Mouse (Mus musculus) heart, embryonic 11.5 days (tissue): ENCODE data around the gene Cd80. TPM values are rescaled to one million over a fixed set of nuclear protein-coding genes. Genes with fewer than 3 reads are reported as not detected.
A peak's percentile ranks its signal among the peaks of the same experiment; 100 is the strongest.

Source experiments
- ATAC-seq: fragments of 200-750 bp; cut with Nextera tagmentation; replicated peaks from 2 replicates; pipeline ENCODE4 v1.8.0; 2017; ENCODE audit warnings: moderate library complexity; ENCODE audit not compliant: insufficient number of reproducible peaks, low FRiP score, low TSS enrichment
- H3K27ac ChIP-seq: fragments of 300-500 bp; sonication (generic); 2 replicates; pipeline ENCODE4 v1.5.1; 2014; ENCODE audit warnings: mild to moderate bottlenecking, low read depth, low read length
- H3K27me3 ChIP-seq: fragments of 300-500 bp; sonication (generic); 2 replicates; pipeline ENCODE4 v1.6.1; 2014; ENCODE audit warnings: mild to moderate bottlenecking, low read length, mixed read lengths; ENCODE audit not compliant: control insufficient read depth, insufficient read depth
- H3K36me3 ChIP-seq: fragments of 300-500 bp; sonication (generic); 2 replicates; pipeline ENCODE4 v1.6.1; 2014; ENCODE audit warnings: mild to moderate bottlenecking, low read length, moderate library complexity, mixed read lengths; ENCODE audit not compliant: control insufficient read depth, insufficient read depth
- H3K4me1 ChIP-seq: fragments of 300-500 bp; sonication (generic); 2 replicates; pipeline ENCODE4 v1.6.1; 2014; ENCODE audit warnings: low read length; ENCODE audit not compliant: control insufficient read depth, insufficient read depth
- H3K4me2 ChIP-seq: fragments of 300-500 bp; sonication (generic); 2 replicates; pipeline ENCODE4 v1.6.1; 2014; ENCODE audit warnings: mild to moderate bottlenecking, moderate library complexity
- H3K4me3 ChIP-seq: fragments of 300-500 bp; sonication (generic); 2 replicates; pipeline ENCODE4 v1.5.1; 2014; ENCODE audit warnings: low read depth, low read length
- H3K9ac ChIP-seq: fragments of 300-500 bp; sonication (generic); 2 replicates; pipeline ENCODE4 v1.6.1; 2014; ENCODE audit warnings: mild to moderate bottlenecking, low read depth, low read length, moderate library complexity
- H3K9me3 ChIP-seq: fragments of 300-500 bp; sonication (generic); replicated peaks from 2 replicates; pipeline ENCODE4 v1.6.1; 2016; ENCODE audit warnings: low read length; ENCODE audit not compliant: control insufficient read depth
- WGBS: fragments of 180-500 bp; shearing (Covaris S2); extraction: QIAGEN DNeasy Blood & Tissue Kit; methylation state at CpG from one replicate; pipeline ENCODE4 v1.1.7; 2014; ENCODE audit not compliant: insufficient replicate concordance; 5-methylcytosine and 5-hydroxymethylcytosine counted together
- polyA plus RNA-seq: library from polyadenylated mRNA; unstranded; fragments of >200 nt; fragmentation: Nextera tagmentation; extraction: Ambion mirVana; gene quantifications from 2 replicates; pipeline ENCODE4 v1.2.1, GENCODE M21; 2014

Gene Cd80
- polyA plus RNA-seq, 1 experiment from 2014 or later = 0.80 TPM

DNA sequence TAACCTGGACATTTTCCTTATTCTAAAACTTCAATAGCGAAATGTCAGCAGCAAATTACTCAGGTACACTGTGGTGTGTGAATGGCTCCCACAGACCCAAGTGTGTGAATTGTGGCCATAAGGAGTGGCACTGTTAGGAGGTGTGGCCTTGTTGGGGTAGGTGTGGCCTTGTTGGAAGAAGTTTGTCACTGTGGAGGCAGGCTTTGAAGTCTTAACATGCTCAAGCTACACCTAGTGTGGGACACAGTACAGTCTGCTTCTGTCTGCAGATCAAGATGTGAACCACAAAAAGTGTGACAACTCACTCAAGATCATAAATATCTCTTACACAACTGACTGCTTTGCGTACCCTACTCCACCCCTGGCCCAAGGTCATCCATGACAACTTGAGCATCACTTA lies 55.5 kb downstream of the Cd80 start:
- 83% methylated on average over 2 of the region's 2 CpGs for WGBS
- H3K9me3 ChIP-seq = no peaks in the 10 kb centered on the region
- H3K9ac ChIP-seq = no peak overlapping the region
- no peak overlapping the region for H3K4me3 ChIP-seq
- peaks cover 17% of the 10 kb centered on the region for H3K36me3 ChIP-seq
- no peaks in the 10 kb centered on the region for H3K27me3 ChIP-seq
- H3K27ac ChIP-seq = no peak overlapping the region
- no peak overlapping the region for H3K4me2 ChIP-seq
- ATAC-seq = no peak
- no peaks in the 10 kb centered on the region for H3K4me1 ChIP-seq

DNA sequence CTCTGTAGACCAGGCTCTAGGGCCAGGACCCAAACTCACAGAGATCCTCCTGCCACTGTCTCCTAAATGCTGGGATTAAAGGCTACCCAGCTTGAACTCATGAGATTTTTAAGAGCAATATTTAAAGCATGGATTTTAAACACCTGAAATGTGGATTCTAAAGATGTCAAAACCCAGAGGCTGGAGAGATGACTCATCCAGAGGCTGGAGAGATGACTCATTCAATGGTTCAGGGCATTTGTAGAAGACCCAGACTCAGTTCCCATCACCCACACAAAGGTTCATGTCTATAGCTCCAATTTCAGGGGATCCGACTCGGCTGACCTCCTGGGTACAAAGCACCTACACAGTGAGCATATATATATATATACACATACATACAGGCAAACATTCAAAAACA lies 63.8 kb downstream of the Cd80 start:
- no peak for ATAC-seq
- H3K4me1 ChIP-seq = peaks cover 9% of the 10 kb centered on the region; the same call in 1 of the 2 replicates
- no peak overlapping the region for H3K4me2 ChIP-seq
- H3K9ac ChIP-seq = no peak overlapping the region
- no peaks in the 10 kb centered on the region for H3K27me3 ChIP-seq
- H3K36me3 ChIP-seq = peaks cover 6% of the 10 kb centered on the region
- H3K9me3 ChIP-seq = no peaks in the 10 kb centered on the region
- no peak overlapping the region for H3K27ac ChIP-seq
- H3K4me3 ChIP-seq = no peak overlapping the region
- 95% methylated on average over 2 of the region's 2 CpGs for WGBS

DNA sequence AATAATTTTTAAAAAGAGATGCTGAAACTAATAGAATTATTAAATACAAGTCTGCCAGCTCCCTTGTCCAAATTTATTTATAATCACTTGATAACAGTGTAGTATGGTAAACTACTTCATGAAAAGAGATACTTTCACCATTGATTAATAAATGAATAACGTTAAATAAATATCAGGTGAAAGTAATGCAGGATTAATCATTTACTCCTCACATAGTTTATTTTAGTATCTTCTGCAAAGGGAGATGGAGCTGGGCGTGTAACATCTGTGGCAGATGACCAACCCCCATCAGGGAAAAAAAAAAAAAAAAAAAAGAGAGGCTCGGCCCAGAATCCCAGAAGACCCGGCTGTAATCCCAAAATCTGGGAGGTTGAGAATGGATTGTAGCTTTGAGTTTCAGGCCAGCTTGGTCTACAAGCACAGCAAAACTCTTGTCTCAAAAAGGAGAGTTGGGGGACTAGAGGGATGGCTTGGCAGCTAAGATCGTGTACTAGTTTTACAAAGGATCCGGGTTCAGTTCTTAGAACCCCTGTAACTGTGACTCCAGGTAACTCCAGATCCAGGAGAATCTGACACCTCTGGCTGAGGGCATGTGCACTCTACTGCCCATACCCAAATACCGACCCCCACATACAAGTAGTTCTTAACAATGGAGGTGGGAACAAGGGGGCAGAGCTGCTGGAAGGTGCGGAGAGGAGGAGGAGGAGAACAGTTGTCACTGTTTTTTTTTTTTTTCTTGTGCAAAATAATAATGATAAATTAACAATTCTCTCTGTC lies 66.0 kb downstream of the Cd80 start:
- peak overlapping the region; percentile 75 for H3K4me2 ChIP-seq

DNA sequence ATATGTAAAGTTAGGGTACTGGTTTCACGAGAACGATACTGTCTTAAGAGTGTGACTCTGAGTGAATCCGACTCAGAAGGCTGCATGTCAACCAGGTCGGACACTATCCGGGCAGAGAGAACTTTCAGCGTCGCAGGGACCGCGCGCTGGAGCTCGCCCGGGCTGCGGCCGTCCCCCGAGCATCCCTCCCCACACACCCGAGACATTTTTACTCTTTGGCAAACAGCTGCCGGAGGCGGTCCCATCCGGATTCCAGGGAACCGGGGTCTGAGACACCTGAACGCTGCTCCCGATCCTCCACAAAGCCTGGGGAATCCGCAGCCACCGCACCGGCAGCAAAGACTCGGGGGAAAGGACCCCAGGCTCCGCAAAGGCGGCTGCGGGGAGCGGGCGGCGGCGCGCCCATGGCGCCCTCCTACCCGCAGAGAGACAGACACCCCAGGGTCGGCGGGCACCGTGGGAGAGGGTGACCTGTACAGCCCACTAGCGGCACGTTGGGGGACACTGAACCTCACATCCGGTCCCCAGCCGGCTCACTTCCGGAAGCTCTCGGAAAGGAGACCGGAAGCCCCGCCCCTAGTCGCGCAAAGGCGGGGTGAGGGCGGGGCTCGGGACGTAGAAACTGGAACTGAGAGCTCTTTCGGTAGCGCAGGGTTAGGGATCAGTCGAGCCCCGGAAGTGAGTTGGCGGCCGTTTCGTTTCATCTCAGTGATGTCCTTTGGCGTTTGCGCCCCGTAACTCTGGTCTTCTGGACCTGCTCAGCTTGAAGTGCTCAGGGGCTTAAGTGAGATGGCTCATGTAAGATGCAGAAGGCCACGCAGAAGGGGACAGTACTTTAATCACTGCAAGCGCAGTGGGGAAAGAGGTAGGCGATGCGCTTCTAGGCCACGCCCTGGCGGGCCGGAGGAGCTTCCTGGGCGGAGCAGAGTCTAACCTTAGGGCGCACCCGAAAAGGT lies 67.0 kb downstream of the Cd80 start, which contains the start of gene Timmdc1:
TSS of gene Timmdc1 (minus strand) at position 535 of the 956 bp plus-strand sequence.
- H3K27me3 ChIP-seq = no peaks in the 10 kb centered on the region
- no peaks in the 10 kb centered on the region for H3K9me3 ChIP-seq
- H3K9ac ChIP-seq = peak within 1 kb of the TSS; percentile 83
- peaks cover 9% of the 10 kb centered on the region; the same call in 1 of the 2 replicates for H3K4me1 ChIP-seq
- peak within 1 kb of the TSS; percentile 75 for H3K4me2 ChIP-seq
- peak within 1 kb of the TSS; percentile 92 for H3K4me3 ChIP-seq
- H3K27ac ChIP-seq = peak within 1 kb of the TSS; percentile 95
- peak; percentile 93 for ATAC-seq
- WGBS = under 1% methylated on average over 73 of the region's 73 CpGs
- peaks cover 10% of the 10 kb centered on the region; the same call in 1 of the 2 replicates for H3K36me3 ChIP-seq

More for the DNA sequence above, 66.0 kb downstream of the Cd80 start:
- no peak for ATAC-seq
- peaks cover 9% of the 10 kb centered on the region; the same call in 1 of the 2 replicates for H3K4me1 ChIP-seq
- no peak overlapping the region for H3K27ac ChIP-seq
- H3K9me3 ChIP-seq = no peaks in the 10 kb centered on the region
- 30% methylated on average over 8 of the region's 8 CpGs for WGBS
- peaks cover 13% of the 10 kb centered on the region for H3K36me3 ChIP-seq
- peak overlapping the region; percentile 70 for H3K9ac ChIP-seq
- peak overlapping the region; percentile 92 for H3K4me3 ChIP-seq
- H3K27me3 ChIP-seq = no peaks in the 10 kb centered on the region

DNA sequence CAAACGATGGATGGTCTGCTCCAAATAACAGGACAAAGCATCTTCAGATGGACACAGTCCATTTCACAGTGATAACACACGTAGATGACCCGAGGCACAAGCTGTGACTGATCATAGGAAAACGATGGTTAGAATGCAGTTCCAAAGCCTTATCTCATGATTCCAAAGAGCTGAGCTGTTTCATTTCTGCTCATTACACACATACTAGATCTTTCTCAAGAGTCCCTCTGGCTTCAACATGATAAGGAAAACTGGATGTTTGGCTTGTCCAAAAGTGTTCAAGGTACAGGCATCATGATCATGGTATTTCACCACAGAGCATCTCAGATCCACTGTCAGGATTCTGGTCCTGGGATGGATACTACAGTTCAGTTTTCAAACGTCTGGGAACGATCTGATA lies 70.9 kb downstream of the Cd80 start:
- Histone ChIP-seq H3K36me3 (peaks cover 22% of the 10 kb centered on the region), H3K27me3 (no peaks in the 10 kb centered on the region), H3K9me3 (no peaks in the 10 kb centered on the region), H3K4me2 (no peak overlapping the region), H3K4me3 (no peak overlapping the region), H3K27ac (no peak overlapping the region), H3K4me1 (peaks cover 9% of the 10 kb centered on the region; the same call in 1 of the 2 replicates), H3K9ac (no peak overlapping the region)
- WGBS = 76% methylated on average over 6 of the region's 6 CpGs
- ATAC-seq = no peak

DNA sequence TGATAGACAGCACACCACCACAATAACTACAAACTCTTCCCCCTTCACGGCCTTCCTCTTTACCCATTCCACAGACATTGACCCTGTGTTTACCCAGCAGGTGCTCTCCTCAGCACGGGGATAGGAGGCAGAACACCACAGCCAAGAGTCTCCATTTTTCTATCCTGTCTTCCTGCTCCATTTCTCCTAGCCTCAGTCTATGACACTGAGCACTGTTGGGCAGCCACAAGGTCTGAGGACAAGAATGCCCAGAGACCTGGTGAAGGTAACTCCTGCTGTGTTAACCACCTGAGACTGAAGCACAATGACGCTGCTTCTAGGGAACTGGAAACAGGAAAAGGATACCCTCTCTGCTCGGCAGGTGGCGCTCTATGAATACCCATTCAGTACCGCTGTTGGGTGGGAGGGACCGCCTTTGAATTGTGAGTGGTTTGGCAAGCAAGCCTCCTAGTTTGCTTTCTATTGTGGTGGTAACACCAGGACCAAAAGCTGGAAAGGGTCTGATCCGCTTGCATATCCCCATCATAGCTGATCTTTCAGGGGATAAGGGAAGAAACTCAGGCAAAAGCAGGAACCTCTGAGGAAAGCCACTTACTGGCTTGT lies 81.3 kb downstream of the Cd80 start:
- WGBS = 40% methylated on average over 8 of the region's 8 CpGs
- ATAC-seq = no peak
- Histone ChIP-seq H3K36me3 (peaks cover 13% of the 10 kb centered on the region; the same call in 1 of the 2 replicates), H3K27ac (no peak overlapping the region), H3K4me2 (no peak overlapping the region), H3K4me3 (no peak overlapping the region), H3K9ac (no peak overlapping the region), H3K9me3 (no peaks in the 10 kb centered on the region), H3K4me1 (no peaks in the 10 kb centered on the region), H3K27me3 (no peaks in the 10 kb centered on the region)

DNA sequence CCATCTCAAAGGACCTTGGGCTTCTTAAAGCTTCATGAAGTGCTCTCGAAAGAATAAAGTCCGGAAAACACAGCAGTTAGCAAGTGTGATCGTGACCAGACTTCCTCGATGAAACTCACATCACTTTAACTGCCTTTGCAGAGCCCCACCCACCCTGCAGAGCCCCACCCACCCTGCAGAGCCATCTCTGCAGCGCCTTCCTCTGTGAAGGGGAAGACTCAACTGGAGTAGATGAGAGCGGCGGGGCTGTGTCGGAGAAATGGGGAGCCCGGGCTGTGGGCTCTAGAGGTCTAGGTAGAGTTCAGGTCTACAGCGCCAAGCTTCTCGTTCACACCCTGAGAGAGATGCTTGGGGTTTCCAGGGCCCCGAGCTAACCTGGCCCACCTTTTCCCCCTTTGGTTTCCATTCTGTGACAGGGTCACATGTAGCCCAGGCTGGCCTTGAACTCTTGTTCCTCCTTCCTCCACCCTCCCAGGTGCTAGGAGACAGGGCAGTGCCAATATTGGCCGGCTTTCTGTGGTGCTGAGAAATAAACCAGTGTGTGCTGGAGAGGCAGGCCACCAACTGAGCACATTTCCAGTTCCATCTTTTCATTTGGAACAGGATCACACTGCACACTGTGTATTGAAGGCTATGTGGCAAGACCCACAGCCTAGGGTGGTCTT lies 83.5 kb downstream of the Cd80 start:
- no peaks in the 10 kb centered on the region for H3K27me3 ChIP-seq
- H3K9ac ChIP-seq = no peak overlapping the region
- H3K4me1 ChIP-seq = no peaks in the 10 kb centered on the region
- no peak overlapping the region for H3K4me2 ChIP-seq
- WGBS = 79% methylated on average over 13 of the region's 13 CpGs
- H3K9me3 ChIP-seq = no peaks in the 10 kb centered on the region
- H3K36me3 ChIP-seq = peaks cover 18% of the 10 kb centered on the region
- no peak overlapping the region for H3K4me3 ChIP-seq
- no peak overlapping the region for H3K27ac ChIP-seq
- ATAC-seq = no peak
